Mouse (Mus musculus): ENCODE measurements around the gene 2010111I01Rik. TPM values are rescaled to one million over a fixed set of nuclear protein-coding genes. Genes with fewer than 3 reads are reported as not detected.
"Not testable (repeated sequence)": the region's sequence is repeated elsewhere in the genome, so short reads cannot be mapped to it uniquely, and the experiment has no call there.

The 2010111I01Rik gene
- polyA plus RNA-seq, 1 experiment: 123 TPM

DNA sequence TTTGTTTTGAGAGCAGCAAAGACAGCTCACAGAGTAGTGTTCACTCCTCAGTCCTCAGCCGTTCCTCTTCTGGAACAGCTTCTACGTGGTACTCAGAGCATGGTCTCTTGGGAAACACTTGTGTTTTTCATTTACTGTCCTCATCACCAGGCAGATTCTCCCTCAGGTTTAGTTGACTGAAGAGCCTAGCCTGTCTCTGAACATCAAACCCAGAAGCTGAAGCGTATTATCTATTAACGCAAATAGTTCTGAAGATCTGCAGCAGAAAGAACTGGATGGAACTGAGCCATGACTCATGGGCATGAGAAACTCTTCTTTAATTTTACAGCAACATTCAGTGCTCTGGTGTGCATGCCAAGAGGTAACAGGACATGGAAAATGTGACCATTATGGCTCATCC, 385.4 kb downstream of the 2010111I01Rik start:
- TF ChIP-seq CTCF (IDR thresholded peaks at IDR 0.05; ENCODE audit: low read depth, low read length) (no peak), POLR2A (IDR thresholded peaks at IDR 0.05; ENCODE audit: borderline replicate concordance, low read depth, low read length) (no peak)
- H3K27ac ChIP-seq (ENCODE audit: insufficient read depth, low read depth, low read length): no peak overlapping the region
- H3K4me1 ChIP-seq (ENCODE audit: control insufficient read depth, insufficient read depth, low read length): no peaks in the 10 kb centered on the region
- H3K4me3 ChIP-seq (ENCODE audit: insufficient read depth, low read length): no peak overlapping the region

DNA sequence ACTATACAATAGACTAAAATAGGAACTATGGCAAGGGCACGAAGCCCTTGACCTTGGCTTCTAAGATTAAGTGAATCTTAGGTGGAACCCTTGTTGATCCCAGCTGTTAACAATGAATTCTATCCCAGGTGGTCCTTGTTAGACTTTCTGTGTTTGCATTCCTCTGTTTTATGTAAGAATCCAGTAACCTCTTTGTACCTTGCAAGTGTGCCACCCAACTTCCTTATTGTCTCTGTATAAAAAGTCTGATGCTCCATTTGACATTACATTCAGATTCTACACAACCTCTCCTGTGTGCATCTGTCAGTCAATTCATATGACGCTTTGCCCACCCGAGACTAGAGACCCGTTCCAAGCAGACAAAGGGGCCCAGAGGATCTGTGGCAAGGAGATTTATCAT, 388.6 kb downstream of the 2010111I01Rik start:
- H3K27ac ChIP-seq (ENCODE audit: insufficient read depth, low read depth, low read length): not testable (repeated sequence)

DNA sequence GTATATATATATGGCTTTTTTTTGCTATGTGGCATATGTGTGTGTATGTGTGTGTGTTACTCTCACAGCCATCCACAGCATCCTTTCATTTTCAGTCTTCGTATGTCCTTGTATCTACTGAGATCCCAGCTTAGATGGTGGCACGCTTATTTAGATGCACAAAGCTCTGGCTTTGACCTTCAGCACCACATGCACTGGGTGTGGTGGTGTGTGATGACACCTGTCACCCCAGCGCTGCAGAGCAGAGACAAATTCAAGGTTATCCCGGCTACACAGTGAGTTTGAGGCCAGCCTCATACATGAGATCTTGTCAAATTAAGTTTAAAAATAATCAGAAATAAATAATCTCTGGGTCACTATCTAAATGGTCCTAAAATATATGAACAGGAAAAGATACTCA, 391.4 kb downstream of the 2010111I01Rik start:
- Histone ChIP-seq H3K4me1 (ENCODE audit: control insufficient read depth, insufficient read depth, low read length) (no peaks in the 10 kb centered on the region), H3K27ac (ENCODE audit: insufficient read depth, low read depth, low read length) (no peak overlapping the region), H3K4me3 (ENCODE audit: insufficient read depth, low read length) (no peak overlapping the region)
- TF ChIP-seq CTCF (IDR thresholded peaks at IDR 0.05; ENCODE audit: low read depth, low read length) (no peak), POLR2A (IDR thresholded peaks at IDR 0.05; ENCODE audit: borderline replicate concordance, low read depth, low read length) (no peak)

More for the DNA sequence above, 388.6 kb downstream of the 2010111I01Rik start:
- H3K4me3 ChIP-seq (ENCODE audit: insufficient read depth, low read length); H3K4me1 ChIP-seq (ENCODE audit: control insufficient read depth, insufficient read depth, low read length): not testable (repeated sequence)

DNA sequence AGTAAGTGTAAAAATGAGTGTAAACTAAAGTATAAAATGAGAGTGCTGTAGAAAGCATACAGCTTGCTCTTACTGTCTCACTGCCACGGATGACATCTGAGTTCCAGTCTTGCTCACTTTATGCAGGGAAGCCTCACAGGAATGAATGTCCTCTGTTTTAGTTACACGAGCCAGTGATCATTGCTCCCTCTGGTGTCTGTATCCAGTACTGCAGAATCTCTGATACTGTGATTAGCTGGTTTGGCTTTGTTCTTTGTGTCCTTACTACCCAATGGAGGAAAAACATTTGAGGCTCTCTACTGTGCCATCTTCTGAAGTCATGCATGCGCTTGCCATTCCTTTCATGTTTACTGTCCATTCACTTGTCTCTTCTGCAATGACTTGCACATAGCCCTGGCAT, 391.9 kb downstream of the 2010111I01Rik start:
- TF ChIP-seq CTCF (IDR thresholded peaks at IDR 0.05; ENCODE audit: low read depth, low read length): no peak
- TF ChIP-seq POLR2A (IDR thresholded peaks at IDR 0.05; ENCODE audit: borderline replicate concordance, low read depth, low read length): no peak
- Histone ChIP-seq H3K27ac (ENCODE audit: insufficient read depth, low read depth, low read length) (no peak overlapping the region), H3K4me3 (ENCODE audit: insufficient read depth, low read length) (no peak overlapping the region), H3K4me1 (ENCODE audit: control insufficient read depth, insufficient read depth, low read length) (no peaks in the 10 kb centered on the region)

DNA sequence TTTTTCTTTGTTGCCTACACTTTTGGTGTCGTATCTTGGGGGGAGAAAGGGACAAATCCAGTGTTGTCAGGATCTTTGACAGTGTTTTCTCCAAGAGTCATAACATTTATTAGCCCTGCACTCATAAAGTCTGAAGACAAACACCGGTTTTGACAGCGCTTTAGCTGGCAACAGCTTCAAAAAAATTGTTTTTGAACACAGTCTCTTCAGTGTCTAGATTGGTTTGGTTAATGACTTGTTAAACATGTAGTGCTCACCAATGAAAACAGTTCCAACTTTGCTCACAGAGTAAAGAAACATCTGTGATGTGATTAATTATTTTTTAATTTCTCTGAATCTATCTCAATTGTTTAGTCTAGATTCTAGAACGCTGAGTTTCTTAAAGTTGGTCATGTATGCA, 394.7 kb downstream of the 2010111I01Rik start:
- H3K4me1 ChIP-seq (ENCODE audit: control insufficient read depth, insufficient read depth, low read length): peaks cover 3% of the 10 kb centered on the region; the same call in 1 of the 2 replicates
- no peak overlapping the region for H3K27ac ChIP-seq (ENCODE audit: insufficient read depth, low read depth, low read length)
- H3K4me3 ChIP-seq (ENCODE audit: insufficient read depth, low read length): no peak overlapping the region
- TF ChIP-seq CTCF (IDR thresholded peaks at IDR 0.05; ENCODE audit: low read depth, low read length) (no peak), POLR2A (IDR thresholded peaks at IDR 0.05; ENCODE audit: borderline replicate concordance, low read depth, low read length) (no peak)

DNA sequence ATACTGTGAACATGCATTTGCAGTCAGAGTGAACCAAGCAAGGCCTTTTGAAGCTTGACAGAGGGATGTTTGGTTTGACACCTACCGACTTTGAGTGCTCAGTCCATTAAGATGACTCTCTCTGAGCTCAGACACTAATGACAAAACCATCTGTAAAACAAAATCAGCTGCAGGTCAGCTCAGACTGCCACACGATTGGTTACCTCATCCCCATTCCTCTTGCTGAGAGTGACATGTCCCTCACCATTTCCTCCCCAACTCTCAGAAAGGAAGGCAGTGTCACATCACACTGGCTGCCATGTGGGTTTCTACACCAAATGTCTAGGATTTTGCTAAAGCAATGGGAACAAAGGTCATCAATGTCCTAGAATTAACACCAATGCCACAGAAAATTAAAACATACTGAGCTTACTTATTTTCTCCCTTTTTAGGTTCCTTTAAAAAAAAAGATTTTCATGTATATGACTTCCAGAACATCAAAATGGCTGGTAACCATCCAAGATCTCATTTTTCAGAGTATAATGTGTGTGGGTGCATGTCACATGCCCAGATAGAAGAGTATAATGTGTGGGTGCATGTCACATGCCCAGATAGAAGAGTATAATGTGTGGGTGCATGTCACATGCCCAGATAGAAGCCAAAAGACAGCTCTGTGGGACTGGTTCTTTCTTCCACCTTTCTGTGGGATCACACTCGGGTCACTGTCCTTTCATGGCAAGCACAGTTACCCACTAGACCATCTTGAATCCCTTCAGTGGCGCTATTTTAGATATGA, 395.6 kb downstream of the 2010111I01Rik start:
- TF ChIP-seq CTCF (IDR thresholded peaks at IDR 0.05; ENCODE audit: low read depth, low read length): no peak
- no peak for TF ChIP-seq POLR2A (IDR thresholded peaks at IDR 0.05; ENCODE audit: borderline replicate concordance, low read depth, low read length)

DNA sequence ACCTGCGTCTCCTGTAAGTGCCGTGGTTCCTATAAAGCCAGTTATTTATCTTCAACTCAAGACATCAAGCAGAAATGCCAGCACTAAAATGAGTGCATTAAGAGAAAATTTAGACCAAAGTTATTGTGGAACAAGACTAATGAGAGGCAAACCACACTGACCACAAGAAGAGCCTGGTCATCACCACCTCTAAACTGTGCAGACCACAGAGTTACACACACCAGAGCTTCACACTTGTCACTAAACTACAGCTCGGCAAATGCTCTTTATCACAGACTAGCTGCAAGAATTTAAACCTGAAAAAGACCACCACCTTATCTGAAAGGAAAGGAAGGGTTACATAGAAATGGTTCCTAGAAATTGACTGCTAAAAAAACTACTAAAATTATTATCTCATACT, 397.1 kb downstream of the 2010111I01Rik start:
- TF ChIP-seq POLR2A (IDR thresholded peaks at IDR 0.05; ENCODE audit: borderline replicate concordance, low read depth, low read length) (no peak), CTCF (IDR thresholded peaks at IDR 0.05; ENCODE audit: low read depth, low read length) (no peak)
- Histone ChIP-seq H3K4me1 (ENCODE audit: control insufficient read depth, insufficient read depth, low read length) (peaks cover 3% of the 10 kb centered on the region; the same call in 1 of the 2 replicates), H3K4me3 (ENCODE audit: insufficient read depth, low read length) (no peak overlapping the region), H3K27ac (ENCODE audit: insufficient read depth, low read depth, low read length) (no peak overlapping the region)

More for the DNA sequence above, 395.6 kb downstream of the 2010111I01Rik start:
- H3K4me1 ChIP-seq (ENCODE audit: control insufficient read depth, insufficient read depth, low read length): peaks cover 3% of the 10 kb centered on the region; the same call in 1 of the 2 replicates
- no peak overlapping the region for H3K27ac ChIP-seq (ENCODE audit: insufficient read depth, low read depth, low read length)
- no peak overlapping the region for H3K4me3 ChIP-seq (ENCODE audit: insufficient read depth, low read length)

DNA sequence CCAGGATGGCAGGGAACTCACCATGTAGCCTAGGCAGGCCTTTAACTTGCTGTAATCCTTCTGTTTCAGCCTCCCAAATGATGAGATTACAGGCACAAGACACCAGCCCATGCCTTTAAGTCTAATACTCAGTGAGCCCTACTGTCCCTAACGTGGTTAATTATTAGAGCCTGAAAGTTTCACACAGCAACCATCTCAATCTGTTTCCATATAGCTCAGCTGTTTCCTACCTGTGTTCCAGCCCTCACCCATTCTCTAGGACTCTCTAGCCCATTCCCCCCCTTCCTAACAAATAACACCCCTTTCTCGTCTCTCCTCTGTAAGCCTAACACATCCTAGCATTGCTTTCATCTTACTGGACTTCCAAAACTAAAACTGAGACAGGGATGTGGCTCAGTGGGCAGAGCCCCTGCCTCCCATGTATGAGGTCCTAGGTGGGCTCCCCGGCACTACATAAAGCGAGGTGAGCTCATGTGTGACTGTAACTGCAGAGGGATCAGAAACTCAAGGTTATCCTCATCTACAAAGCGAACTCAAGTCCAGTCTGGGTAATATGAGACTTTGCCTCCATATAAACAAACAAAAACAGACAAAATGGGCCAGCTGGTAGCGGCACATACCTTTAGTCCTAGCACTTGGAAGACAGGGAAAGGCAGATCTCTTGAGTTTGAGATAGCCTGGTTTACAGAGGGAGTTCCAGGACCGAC, 408.9 kb downstream of the 2010111I01Rik start:
- Histone ChIP-seq H3K27ac (ENCODE audit: insufficient read depth, low read depth, low read length) (no peak overlapping the region), H3K4me1 (ENCODE audit: control insufficient read depth, insufficient read depth, low read length) (peaks cover 2% of the 10 kb centered on the region; the same call in 1 of the 2 replicates), H3K4me3 (ENCODE audit: insufficient read depth, low read length) (no peak overlapping the region)
- TF ChIP-seq POLR2A (IDR thresholded peaks at IDR 0.05; ENCODE audit: borderline replicate concordance, low read depth, low read length): no peak
- TF ChIP-seq CTCF (IDR thresholded peaks at IDR 0.05; ENCODE audit: low read depth, low read length): no peak

Other genes with a start within 250 kb of the 2010111I01Rik start
- gene Platr25, start 204.2 kb upstream of the 2010111I01Rik start, polyA plus RNA-seq (2012; ENCODE audit: insufficient read depth, insufficient read length, missing spikeins): 14.9 and 18.6 TPM in 2 replicates
- gene Gm5141, start 179.1 kb upstream of the 2010111I01Rik start, polyA plus RNA-seq (2012; ENCODE audit: insufficient read depth, insufficient read length, missing spikeins): 3.0 and 6.3 TPM in 2 replicates
- gene Fbp2, start 106.5 kb upstream of the 2010111I01Rik start, polyA plus RNA-seq (2012; ENCODE audit: insufficient read depth, insufficient read length, missing spikeins): not detected in 2 replicates
- not detected in 2 replicates for gene Fbp1, start 76.6 kb upstream of the 2010111I01Rik start, polyA plus RNA-seq (2012; ENCODE audit: insufficient read depth, insufficient read length, missing spikeins)

Data from bone marrow macrophage, adult 2 months (primary cell).